Mouse (Mus musculus): Measurements from ENCODE around the gene Pomp. TPM values are rescaled to one million over a fixed set of nuclear protein-coding genes. Genes with fewer than 3 reads are reported as not detected.

The Pomp gene
- 411 TPM for polyA plus RNA-seq (2017; shearing (Covaris generic))

GRCm38 (mm10) chr5:147860449-147861261 lies at the start of gene Pomp:
TSS of gene Pomp (plus strand) at chr5:147860461.

GRCm38 (mm10) chr5:147894455-147895076 lies 34.3 kb downstream of the Pomp start, which contains the start of gene Slc46a3:
TSS of gene Slc46a3 (minus strand) at chr5:147894815.

Other genes with a start within 250 kb of the Pomp start
- not detected for gene Flt1, start 134.4 kb upstream of the Pomp start, polyA plus RNA-seq (2017; shearing (Covaris generic))
- gene Slc46a3, start 34.4 kb downstream of the Pomp start, polyA plus RNA-seq (2017; shearing (Covaris generic)) = 31.1 TPM
- gene Mtus2, start 96.9 kb downstream of the Pomp start, polyA plus RNA-seq (2017; shearing (Covaris generic)) = 1.7 TPM